Mouse (Mus musculus) heart, embryonic 16.5 days (tissue): Measurements from ENCODE around the gene Itpkc. TPM values are rescaled to one million over a fixed set of nuclear protein-coding genes. Genes with fewer than 3 reads are reported as not detected.

ENCODE experiments used
- ATAC-seq: fragments of 200-750 bp; cut with Nextera tagmentation; replicated peaks from 2 replicates; pipeline ENCODE4 v1.8.0; 2017; ENCODE audit warnings: moderate number of reproducible peaks; ENCODE audit not compliant: insufficient read depth, low FRiP score; ENCODE audit errors: extremely low read depth
- H3K27ac ChIP-seq: fragments of 300-500 bp; sonication (generic); 2 replicates; pipeline ENCODE4 v1.5.1; 2014; ENCODE audit warnings: mild to moderate bottlenecking, low read length, control low read depth, moderate library complexity
- H3K27me3 ChIP-seq: fragments of 300-500 bp; sonication (generic); 2 replicates; pipeline ENCODE4 v1.6.1; 2014; ENCODE audit warnings: low read length, mixed read lengths; ENCODE audit not compliant: control insufficient read depth, insufficient read depth
- H3K36me3 ChIP-seq: fragments of 300-500 bp; sonication (generic); 2 replicates; pipeline ENCODE4 v1.6.1; 2014; ENCODE audit not compliant: control insufficient read depth, insufficient read depth
- H3K4me1 ChIP-seq: fragments of 300-500 bp; sonication (generic); 2 replicates; pipeline ENCODE4 v1.6.1; 2014; ENCODE audit warnings: low read length, mixed read lengths; ENCODE audit not compliant: control insufficient read depth, insufficient read depth
- H3K4me2 ChIP-seq: fragments of 300-500 bp; sonication (generic); 2 replicates; pipeline ENCODE4 v1.6.1; 2014; ENCODE audit warnings: low read depth, mild to moderate bottlenecking, control low read depth, low read length
- H3K4me3 ChIP-seq: fragments of 300-500 bp; sonication (generic); 2 replicates; pipeline ENCODE4 v1.5.1; 2014; ENCODE audit warnings: mild to moderate bottlenecking, control low read depth, low read length
- H3K9ac ChIP-seq: fragments of 300-500 bp; sonication (generic); 2 replicates; pipeline ENCODE4 v1.6.1; 2014; ENCODE audit warnings: low read length, control low read depth
- H3K9me3 ChIP-seq: fragments of 300-500 bp; sonication (generic); replicated peaks from 2 replicates; pipeline ENCODE4 v1.6.1; 2016; ENCODE audit warnings: low read length; ENCODE audit not compliant: control insufficient read depth
- WGBS: fragments of 180-500 bp; shearing (Covaris S2); extraction: QIAGEN DNeasy Blood & Tissue Kit; methylation state at CpG from one replicate; pipeline ENCODE4 v1.1.7; 2014; 5-methylcytosine and 5-hydroxymethylcytosine counted together
- polyA plus RNA-seq: library from polyadenylated mRNA; unstranded; fragments of >200 nt; fragmentation: Nextera tagmentation; extraction: Ambion mirVana; gene quantifications from 2 replicates; pipeline ENCODE4 v1.2.1, GENCODE M21; 2015

Itpkc gene
- polyA plus RNA-seq, 1 experiment from 2014 or later: 2.5 TPM

GRCm38 (mm10) chr7:27166229-27166613 is 62.2 kb downstream of the Itpkc start:
- 0% methylated on average over 34 of the region's 43 CpGs for WGBS
- peak overlapping the region; percentile 96 for H3K27ac ChIP-seq
- peak overlapping the region; percentile 73 for H3K4me3 ChIP-seq
- H3K9me3 ChIP-seq: no peaks in the 10 kb centered on the region
- peak overlapping the region; percentile 73 for H3K4me2 ChIP-seq
- peak overlapping the region; percentile 85 for H3K9ac ChIP-seq
- H3K36me3 ChIP-seq: peaks cover 22% of the 10 kb centered on the region
- no peaks in the 10 kb centered on the region for H3K27me3 ChIP-seq
- peak; percentile 82 for ATAC-seq
- H3K4me1 ChIP-seq: peaks cover 46% of the 10 kb centered on the region

- 4% methylated on average over 8 of the region's 8 CpGs for WGBS
- H3K27me3 ChIP-seq: no peaks in the 10 kb centered on the region
- ATAC-seq: no peak
Observed at GRCm38 (mm10) chr7:27165696-27166095, 62.8 kb downstream of the Itpkc start.

GRCm38 (mm10) chr7:27165007-27165655 is 63.3 kb downstream of the Itpkc start:
- Histone ChIP-seq H3K4me3 (peak overlapping the region; percentile 73), H3K9ac (peak overlapping the region; percentile 85), H3K27ac (no peak overlapping the region), H3K27me3 (no peaks in the 10 kb centered on the region), H3K36me3 (peaks cover 14% of the 10 kb centered on the region), H3K4me2 (peak overlapping the region; percentile 73), H3K9me3 (no peaks in the 10 kb centered on the region), H3K4me1 (peaks cover 55% of the 10 kb centered on the region)
- no peak for ATAC-seq
- 67% methylated on average over 23 of the region's 23 CpGs for WGBS

More at GRCm38 (mm10) chr7:27165696-27166095, 62.8 kb downstream of the Itpkc start:
- peaks cover 49% of the 10 kb centered on the region for H3K4me1 ChIP-seq
- H3K9ac ChIP-seq: peak overlapping the region; percentile 85
- peak overlapping the region; percentile 73 for H3K4me3 ChIP-seq
- H3K27ac ChIP-seq: peak overlapping the region; percentile 96
- H3K4me2 ChIP-seq: peak overlapping the region; percentile 73
- H3K36me3 ChIP-seq: peaks cover 19% of the 10 kb centered on the region
- no peaks in the 10 kb centered on the region for H3K9me3 ChIP-seq

- Histone ChIP-seq H3K36me3 (peaks cover 16% of the 10 kb centered on the region), H3K4me2 (peak overlapping the region; percentile 73), H3K4me3 (peak overlapping the region; percentile 73), H3K27me3 (no peaks in the 10 kb centered on the region), H3K4me1 (peaks cover 55% of the 10 kb centered on the region), H3K9me3 (no peaks in the 10 kb centered on the region), H3K27ac (no peak overlapping the region), H3K9ac (peak overlapping the region; percentile 85; the same call in 1 of the 2 replicates)
- 78% methylated on average over 33 of the region's 33 CpGs for WGBS
- no peak for ATAC-seq
Observed at GRCm38 (mm10) chr7:27164112-27164947, 64.1 kb downstream of the Itpkc start.

DNA sequence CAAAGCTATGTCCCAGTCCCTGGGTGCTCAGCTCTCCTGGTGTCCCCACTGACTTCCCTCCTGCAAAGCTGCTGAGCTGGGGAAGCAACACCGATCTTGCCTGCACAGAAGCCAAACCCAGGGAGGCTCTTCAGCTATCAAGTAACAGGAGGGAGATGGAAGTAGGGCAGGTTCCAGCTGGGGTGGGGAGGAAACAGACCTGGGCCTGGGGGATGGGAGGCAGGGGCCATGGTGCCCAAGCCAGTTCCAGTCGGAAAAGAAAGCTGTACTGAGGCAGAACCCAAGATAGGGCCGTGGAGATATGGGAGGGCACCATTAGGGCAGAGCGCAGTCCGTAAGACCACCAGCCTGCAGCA is 65.0 kb downstream of the Itpkc start:
- Histone ChIP-seq H3K9ac (peak overlapping the region; percentile 42), H3K9me3 (no peaks in the 10 kb centered on the region), H3K4me1 (peaks cover 55% of the 10 kb centered on the region), H3K4me3 (no peak overlapping the region), H3K27ac (no peak overlapping the region), H3K27me3 (no peaks in the 10 kb centered on the region), H3K4me2 (peak overlapping the region; percentile 73), H3K36me3 (peaks cover 25% of the 10 kb centered on the region)
- 57% methylated on average over 5 of the region's 5 CpGs for WGBS
- ATAC-seq: no peak

DNA sequence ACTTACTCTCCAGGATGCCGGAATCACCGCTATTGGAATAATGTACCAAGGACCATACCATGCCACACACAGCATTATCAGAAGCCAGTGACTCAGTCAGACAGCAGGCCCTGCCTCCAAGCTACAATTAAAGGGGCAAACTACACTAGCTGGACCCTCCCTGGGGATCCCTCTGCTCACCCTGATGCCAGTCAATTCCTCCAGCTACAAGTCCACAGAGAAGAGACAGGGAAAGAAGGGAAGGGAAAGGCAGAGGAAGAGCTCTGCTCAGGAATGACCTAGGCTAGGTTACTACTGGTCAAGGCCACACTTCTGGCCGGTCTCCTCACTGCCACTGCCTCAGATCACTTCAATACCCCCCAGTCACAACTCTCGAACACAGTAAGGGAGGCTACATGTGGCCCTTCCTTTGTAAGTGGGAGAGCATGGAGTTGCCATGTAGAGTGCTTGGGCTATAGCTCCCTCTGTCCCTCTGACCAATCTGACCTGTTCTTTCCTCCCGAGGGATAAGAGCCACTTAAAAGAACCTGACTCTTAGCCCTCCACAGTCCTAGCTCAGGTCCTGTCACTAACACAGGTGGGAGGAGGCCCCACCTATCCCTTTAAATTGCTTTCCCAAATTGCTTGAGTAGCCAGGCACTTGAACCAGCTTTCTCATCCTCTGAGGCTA is 65.5 kb downstream of the Itpkc start:
- peaks cover 30% of the 10 kb centered on the region for H3K36me3 ChIP-seq
- H3K4me1 ChIP-seq: peaks cover 55% of the 10 kb centered on the region
- no peak overlapping the region for H3K4me3 ChIP-seq

GRCm38 (mm10) chr7:27161744-27162143 is 66.7 kb downstream of the Itpkc start:
- Histone ChIP-seq H3K36me3 (peaks cover 39% of the 10 kb centered on the region), H3K4me3 (no peak overlapping the region), H3K27ac (no peak overlapping the region), H3K4me1 (peaks cover 50% of the 10 kb centered on the region), H3K9me3 (no peaks in the 10 kb centered on the region), H3K27me3 (no peaks in the 10 kb centered on the region), H3K4me2 (no peak overlapping the region), H3K9ac (no peak overlapping the region)
- ATAC-seq: no peak
- 72% methylated on average over 4 of the region's 4 CpGs for WGBS

More for the DNA sequence above, 65.5 kb downstream of the Itpkc start:
- no peaks in the 10 kb centered on the region for H3K27me3 ChIP-seq
- peak overlapping the region; percentile 42 for H3K9ac ChIP-seq
- no peaks in the 10 kb centered on the region for H3K9me3 ChIP-seq
- ATAC-seq: no peak
- H3K27ac ChIP-seq: no peak overlapping the region
- peak overlapping the region; percentile 73 for H3K4me2 ChIP-seq
- WGBS: 79% methylated on average over 5 of the region's 5 CpGs

DNA sequence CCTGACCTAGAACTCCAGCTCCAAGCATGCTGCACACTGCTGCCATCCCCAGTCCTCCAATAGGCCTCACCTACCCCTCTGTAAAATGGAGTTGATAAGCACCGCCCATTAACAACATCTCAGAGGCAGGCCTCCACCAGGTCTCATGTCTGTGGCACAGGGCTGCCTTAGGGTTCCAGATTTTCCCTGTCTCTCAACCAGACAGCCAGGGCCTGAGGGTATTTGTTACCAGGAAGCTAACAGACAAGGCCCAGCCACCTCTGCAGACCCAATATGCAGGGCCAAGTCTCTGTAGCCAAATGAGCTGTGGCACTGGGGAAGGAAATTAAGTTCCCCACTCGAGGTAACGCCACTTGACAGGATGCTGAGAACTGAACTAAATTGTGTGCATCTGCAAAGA is 67.5 kb downstream of the Itpkc start:
- no peak overlapping the region for H3K27ac ChIP-seq
- H3K4me3 ChIP-seq: no peak overlapping the region
- H3K4me2 ChIP-seq: no peak overlapping the region
- no peaks in the 10 kb centered on the region for H3K27me3 ChIP-seq
- H3K9ac ChIP-seq: no peak overlapping the region
- H3K9me3 ChIP-seq: no peaks in the 10 kb centered on the region
- no peak for ATAC-seq
- H3K36me3 ChIP-seq: peaks cover 39% of the 10 kb centered on the region
- peaks cover 50% of the 10 kb centered on the region for H3K4me1 ChIP-seq
- WGBS: 84% methylated on average over 3 of the region's 3 CpGs
